Mouse (Mus musculus): Measurements from ENCODE around the gene Nsun4. TPM values are rescaled to one million over a fixed set of nuclear protein-coding genes. Genes with fewer than 3 reads are reported as not detected.

Nsun4 gene
- polyA plus RNA-seq, 1 experiment, result 23.7 TPM

GRCm38 (mm10) chr4:116001206-116001605, 52.5 kb downstream of the Nsun4 start:
- Histone ChIP-seq H3K27me3 (ENCODE audit: control insufficient read depth, insufficient read depth, insufficient read length) (peaks cover 57% of the 10 kb centered on the region), H3ac (ENCODE audit: control insufficient read depth, insufficient read length) (no peak overlapping the region), H3K4me3 (no peak overlapping the region), H3K36me3 (ENCODE audit: control insufficient read depth, insufficient read depth) (no peaks in the 10 kb centered on the region), H3K79me2 (ENCODE audit: control insufficient read depth, insufficient read depth) (no peaks in the 10 kb centered on the region), H3K4me2 (ENCODE audit: low read depth) (no peak overlapping the region)
- TF ChIP-seq CEBPB (IDR thresholded peaks at IDR 0.05; ENCODE audit: insufficient read depth, poor library complexity, severe bottlenecking) (no peak), TCF12 (IDR thresholded peaks at IDR 0.05; ENCODE audit: insufficient read depth, poor library complexity, severe bottlenecking) (no peak), REST (IDR thresholded peaks at IDR 0.05; ENCODE audit: insufficient read depth, insufficient read length) (no peak), SRF (IDR thresholded peaks at IDR 0.05; ENCODE audit: control insufficient read depth, insufficient read length, low read depth) (no peak)

DNA sequence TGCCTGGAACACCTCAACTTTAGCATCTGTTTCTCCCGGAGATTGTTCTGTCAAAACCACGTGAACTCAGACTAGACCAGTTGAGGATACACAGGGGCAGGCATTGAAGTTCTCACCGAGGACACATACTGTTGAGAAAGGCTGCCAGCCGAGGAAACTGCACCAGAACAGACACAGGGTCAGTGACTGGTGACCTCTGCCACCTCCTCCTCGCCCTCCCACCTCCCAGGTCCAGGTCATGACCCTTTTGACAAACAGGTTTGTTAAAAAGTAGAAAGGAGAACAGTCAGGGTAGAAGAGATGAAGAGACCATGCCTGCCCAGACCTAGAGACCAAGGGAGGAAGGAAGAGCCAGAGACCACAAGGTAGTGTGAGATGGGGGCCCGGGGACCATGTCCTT, 53.0 kb downstream of the Nsun4 start:
- Histone ChIP-seq H3ac (ENCODE audit: control insufficient read depth, insufficient read length) (no peak overlapping the region), H3K27me3 (ENCODE audit: control insufficient read depth, insufficient read depth, insufficient read length) (peaks cover 62% of the 10 kb centered on the region), H3K4me3 (no peak overlapping the region), H3K4me2 (ENCODE audit: low read depth) (no peak overlapping the region), H3K36me3 (ENCODE audit: control insufficient read depth, insufficient read depth) (no peaks in the 10 kb centered on the region), H3K79me2 (ENCODE audit: control insufficient read depth, insufficient read depth) (no peaks in the 10 kb centered on the region)
- TF ChIP-seq CEBPB (IDR thresholded peaks at IDR 0.05; ENCODE audit: insufficient read depth, poor library complexity, severe bottlenecking), result no peak
- TF ChIP-seq TCF3 (IDR thresholded peaks at IDR 0.05; ENCODE audit: insufficient read length, low read depth), result no peak
- TF ChIP-seq MAX (IDR thresholded peaks at IDR 0.05; ENCODE audit: low read depth), result no peak
- TF ChIP-seq TCF12 (IDR thresholded peaks at IDR 0.05; ENCODE audit: insufficient read depth, poor library complexity, severe bottlenecking), result no peak
- no peak for TF ChIP-seq MYOD1 (IDR thresholded peaks at IDR 0.05; ENCODE audit: control insufficient read depth in 1 of 3, insufficient read length in 2 of 3, low read depth in 2 of 3)
- TF ChIP-seq USF1 (IDR thresholded peaks at IDR 0.05; ENCODE audit: low read depth), result no peak
- no peak for TF ChIP-seq SRF (IDR thresholded peaks at IDR 0.05; ENCODE audit: control insufficient read depth, insufficient read length, low read depth)

GRCm38 (mm10) chr4:115996729-115997128, 56.9 kb downstream of the Nsun4 start:
- Histone ChIP-seq H3K4me3 (no peak overlapping the region), H3K79me2 (ENCODE audit: control insufficient read depth, insufficient read depth) (no peaks in the 10 kb centered on the region), H3K27me3 (ENCODE audit: control insufficient read depth, insufficient read depth, insufficient read length) (peaks cover 70% of the 10 kb centered on the region), H3ac (ENCODE audit: control insufficient read depth, insufficient read length) (no peak overlapping the region), H3K36me3 (ENCODE audit: control insufficient read depth, insufficient read depth) (no peaks in the 10 kb centered on the region), H3K4me2 (ENCODE audit: low read depth) (no peak overlapping the region)
- TF ChIP-seq POLR2A (IDR thresholded peaks at IDR 0.05; ENCODE audit: insufficient read length, low read depth) (no peak), TCF3 (IDR thresholded peaks at IDR 0.05; ENCODE audit: insufficient read length, low read depth) (no peak), MAX (IDR thresholded peaks at IDR 0.05; ENCODE audit: low read depth) (no peak)

DNA sequence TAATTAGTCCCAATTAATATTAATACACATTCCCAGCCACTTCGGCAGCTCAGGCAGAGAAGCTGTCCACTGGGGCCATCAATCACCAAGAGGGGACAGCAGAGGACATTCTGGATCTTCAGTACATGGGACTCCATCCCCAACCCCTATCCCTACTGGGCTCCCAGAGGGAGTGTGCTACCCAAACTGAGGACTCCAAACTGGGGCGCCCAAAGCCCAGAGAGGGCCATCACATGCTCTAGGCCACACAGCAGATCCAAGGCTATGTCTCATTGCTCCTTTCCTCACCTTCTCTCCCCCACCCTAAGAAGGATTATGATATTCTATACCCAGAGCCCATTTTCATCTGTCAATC, 58.3 kb downstream of the Nsun4 start:
- Histone ChIP-seq H3ac (ENCODE audit: control insufficient read depth, insufficient read length) (no peak overlapping the region), H3K4me2 (ENCODE audit: low read depth) (no peak overlapping the region), H3K4me3 (no peak overlapping the region), H3K27me3 (ENCODE audit: control insufficient read depth, insufficient read depth, insufficient read length) (peaks cover 76% of the 10 kb centered on the region), H3K79me2 (ENCODE audit: control insufficient read depth, insufficient read depth) (no peaks in the 10 kb centered on the region), H3K36me3 (ENCODE audit: control insufficient read depth, insufficient read depth) (no peaks in the 10 kb centered on the region)
- no peak for TF ChIP-seq USF1 (IDR thresholded peaks at IDR 0.05; ENCODE audit: low read depth)
- no peak for TF ChIP-seq MYOD1 (IDR thresholded peaks at IDR 0.05; ENCODE audit: control insufficient read depth in 1 of 3, insufficient read length in 2 of 3, low read depth in 2 of 3)
- TF ChIP-seq CEBPB (IDR thresholded peaks at IDR 0.05; ENCODE audit: insufficient read depth, poor library complexity, severe bottlenecking), result no peak
- no peak for TF ChIP-seq TCF3 (IDR thresholded peaks at IDR 0.05; ENCODE audit: insufficient read length, low read depth)
- TF ChIP-seq POLR2A (IDR thresholded peaks at IDR 0.05; ENCODE audit: insufficient read length, low read depth), result no peak
- no peak for TF ChIP-seq SRF (IDR thresholded peaks at IDR 0.05; ENCODE audit: control insufficient read depth, insufficient read length, low read depth)
- no peak for TF ChIP-seq REST (IDR thresholded peaks at IDR 0.05; ENCODE audit: insufficient read depth, insufficient read length)
- no peak for TF ChIP-seq MAX (IDR thresholded peaks at IDR 0.05; ENCODE audit: low read depth)
- no peak for TF ChIP-seq TCF12 (IDR thresholded peaks at IDR 0.05; ENCODE audit: insufficient read depth, poor library complexity, severe bottlenecking)

- H3K27me3 ChIP-seq (ENCODE audit: control insufficient read depth, insufficient read depth, insufficient read length), result peaks cover 73% of the 10 kb centered on the region
- TF ChIP-seq POLR2A (IDR thresholded peaks at IDR 0.05; ENCODE audit: insufficient read length, low read depth) (no peak), MAX (IDR thresholded peaks at IDR 0.05; ENCODE audit: low read depth) (no peak)
Observed at GRCm38 (mm10) chr4:115994662-115995375, 58.9 kb downstream of the Nsun4 start.

GRCm38 (mm10) chr4:115989382-115989781, 64.3 kb downstream of the Nsun4 start:
- TF ChIP-seq SRF (IDR thresholded peaks at IDR 0.05; ENCODE audit: control insufficient read depth, insufficient read length, low read depth), result no peak
- TF ChIP-seq MYOD1 (IDR thresholded peaks at IDR 0.05; ENCODE audit: control insufficient read depth in 1 of 3, insufficient read length in 2 of 3, low read depth in 2 of 3), result no peak
- TF ChIP-seq MAX (IDR thresholded peaks at IDR 0.05; ENCODE audit: low read depth), result no peak
- no peak for TF ChIP-seq TCF12 (IDR thresholded peaks at IDR 0.05; ENCODE audit: insufficient read depth, poor library complexity, severe bottlenecking)
- no peaks in the 10 kb centered on the region for H3K36me3 ChIP-seq (ENCODE audit: control insufficient read depth, insufficient read depth)
- no peaks in the 10 kb centered on the region for H3K79me2 ChIP-seq (ENCODE audit: control insufficient read depth, insufficient read depth)
- no peak overlapping the region for H3ac ChIP-seq (ENCODE audit: control insufficient read depth, insufficient read length)
- H3K27me3 ChIP-seq (ENCODE audit: control insufficient read depth, insufficient read depth, insufficient read length), result peaks cover 40% of the 10 kb centered on the region
- no peak overlapping the region for H3K4me2 ChIP-seq (ENCODE audit: low read depth)
- no peak overlapping the region for H3K4me3 ChIP-seq

More at GRCm38 (mm10) chr4:115994662-115995375, 58.9 kb downstream of the Nsun4 start:
- no peak overlapping the region for H3ac ChIP-seq (ENCODE audit: control insufficient read depth, insufficient read length)
- no peak overlapping the region for H3K4me3 ChIP-seq
- no peaks in the 10 kb centered on the region for H3K79me2 ChIP-seq (ENCODE audit: control insufficient read depth, insufficient read depth)
- H3K4me2 ChIP-seq (ENCODE audit: low read depth), result no peak overlapping the region
- H3K36me3 ChIP-seq (ENCODE audit: control insufficient read depth, insufficient read depth), result no peaks in the 10 kb centered on the region
